Mouse (Mus musculus) R1 (cell line): Measurements from ENCODE around the gene Cfap57.
"Not testable (repeated sequence)": the region's sequence is repeated elsewhere in the genome, so short reads cannot be mapped to it uniquely, and the experiment has no call there.

Experiments
- DNase-seq: peaks from one replicate; pipeline ENCODE4 v3.0.0-alpha.2; 2018; ENCODE audit warnings: low read depth, low spot score

The Cfap57 gene

GRCm38 (mm10) chr4:118564062-118564925 lies 56.3 kb downstream of the Cfap57 start:
- DNase-seq, result no peak

GRCm38 (mm10) chr4:118553039-118553649 lies 67.4 kb downstream of the Cfap57 start:
- no peak for DNase-seq

DNA sequence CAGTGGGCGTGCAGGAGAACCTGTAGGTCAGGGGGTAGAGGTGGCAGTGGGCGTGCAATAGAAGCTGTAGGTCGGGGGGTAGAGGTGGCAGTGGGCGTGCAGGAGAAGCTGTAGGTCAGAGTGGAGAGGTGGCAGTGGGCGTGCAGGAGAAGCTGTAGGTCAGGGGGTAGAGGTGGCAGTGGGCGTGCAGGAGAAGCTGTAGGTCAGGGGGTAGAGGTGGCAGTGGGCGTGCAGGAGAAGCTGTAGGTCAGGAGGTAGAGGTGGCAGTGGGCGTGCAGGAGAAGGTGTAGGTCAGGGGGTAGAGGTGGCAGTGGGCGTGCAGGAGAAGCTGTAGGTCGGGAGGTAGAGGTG lies 72.5 kb downstream of the Cfap57 start:
- not testable (repeated sequence) for DNase-seq

DNA sequence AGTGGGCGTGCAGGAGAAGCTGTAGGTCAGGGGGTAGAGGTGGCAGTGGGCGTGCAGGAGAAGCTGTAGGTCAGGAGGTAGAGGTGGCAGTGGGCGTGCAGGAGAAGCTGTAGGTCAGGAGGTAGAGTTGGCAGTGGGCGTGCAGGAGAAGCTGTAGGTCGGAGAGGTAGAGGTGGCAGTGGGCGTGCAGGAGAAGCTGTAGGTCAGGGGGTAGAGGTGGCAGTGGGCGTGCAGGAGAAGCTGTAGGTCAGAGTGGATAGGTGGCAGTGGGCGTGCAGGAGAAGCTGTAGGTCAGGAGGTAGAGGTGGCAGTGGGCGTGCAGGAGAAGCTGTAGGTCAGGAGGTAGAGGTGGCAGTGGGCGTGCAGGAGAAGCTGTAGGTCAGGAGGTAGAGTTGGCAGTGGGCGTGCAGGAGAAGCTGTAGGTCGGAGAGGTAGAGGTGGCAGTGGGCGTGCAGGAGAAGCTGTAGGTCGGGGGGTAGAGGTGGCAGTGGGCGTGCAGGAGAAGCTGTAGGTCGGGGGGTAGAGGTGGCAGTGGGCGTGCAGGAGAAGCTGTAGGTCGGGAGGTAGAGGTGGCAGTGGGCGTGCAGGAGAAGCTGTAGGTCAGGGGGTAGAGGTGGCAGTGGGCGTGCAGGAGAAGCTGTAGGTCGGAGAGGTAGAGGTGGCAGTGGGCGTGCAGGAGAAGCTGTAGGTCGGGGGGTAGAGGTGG lies 73.0 kb downstream of the Cfap57 start:
- not testable (repeated sequence) for DNase-seq

DNA sequence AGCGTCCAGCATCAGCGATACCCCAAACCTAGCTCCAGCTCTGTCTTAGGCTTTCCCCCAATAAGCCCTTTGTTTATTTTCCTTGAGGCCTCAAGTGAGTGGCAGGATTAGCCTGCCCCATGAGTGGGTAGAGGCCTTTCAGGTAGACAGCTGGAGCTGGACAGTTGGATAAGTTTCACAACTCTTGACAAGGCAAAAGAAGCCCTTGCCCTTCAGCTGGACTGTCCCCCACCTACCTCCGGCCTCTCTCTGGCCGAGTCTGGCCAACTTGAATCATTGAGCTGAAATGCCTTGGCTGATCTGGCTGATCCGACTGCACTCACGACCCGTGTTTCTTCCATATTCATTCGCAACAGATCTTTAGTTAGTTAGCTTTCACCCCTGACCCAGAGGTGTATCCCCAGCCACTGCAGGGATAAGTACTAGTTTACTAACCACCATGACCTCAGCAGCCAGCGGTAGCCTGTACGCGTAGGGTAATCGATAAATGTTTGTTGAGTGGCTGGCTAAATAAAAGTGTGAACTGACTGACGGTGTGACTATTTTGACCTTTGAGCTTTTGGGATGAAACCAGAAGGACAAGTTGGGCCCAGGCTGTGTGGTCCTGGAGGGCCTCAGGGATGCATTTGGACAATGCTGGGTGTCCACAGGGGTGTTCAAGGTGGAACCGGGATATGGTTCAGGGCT lies 76.0 kb downstream of the Cfap57 start:
- DNase-seq, result no peak

DNA sequence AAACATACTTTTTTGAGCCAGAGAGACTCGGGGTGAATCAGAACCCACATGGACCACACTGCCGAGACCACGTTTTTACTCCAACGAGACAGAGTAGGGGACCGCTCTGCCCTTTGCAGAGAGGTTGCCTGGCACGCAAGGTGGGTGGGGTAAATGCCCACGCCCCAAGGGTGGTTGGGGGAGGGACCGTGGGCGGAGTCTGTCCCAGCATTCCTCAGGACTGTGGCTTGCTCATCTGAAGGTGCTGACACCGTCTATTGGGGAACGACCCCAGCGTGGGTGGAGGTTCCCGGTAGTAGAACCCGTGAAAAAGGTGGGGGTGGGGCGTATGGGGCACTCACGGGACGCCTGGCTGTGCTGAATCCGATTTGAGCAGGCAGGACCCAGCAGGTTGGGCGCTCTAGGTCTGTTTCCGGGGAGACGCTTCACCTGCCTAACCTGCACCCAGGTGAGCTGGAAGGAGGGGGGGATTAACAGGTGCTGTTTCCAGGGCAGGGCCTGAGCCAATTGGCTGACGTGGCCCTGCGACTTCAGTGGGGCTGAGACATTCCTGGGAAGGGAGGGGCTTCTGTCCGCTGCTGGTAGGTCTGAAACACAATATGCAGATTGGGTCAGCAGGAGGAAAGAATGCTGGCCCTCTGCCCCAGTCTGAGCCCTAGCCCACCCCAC lies 76.9 kb downstream of the Cfap57 start, which contains the start of gene Tmem125:
Gene Tmem125 (minus strand): TSS at position 453 of the 669 bp plus-strand sequence.
- peak; percentile 86 for DNase-seq

- peak; percentile 74 for DNase-seq
Observed at GRCm38 (mm10) chr4:118543158-118543530, 77.4 kb downstream of the Cfap57 start.

GRCm38 (mm10) chr4:118542510-118543157 lies 77.9 kb downstream of the Cfap57 start:
- DNase-seq, result peak; percentile 66

GRCm38 (mm10) chr4:118539904-118540303 lies 80.7 kb downstream of the Cfap57 start:
- DNase-seq, result peak; percentile 87

- DNase-seq, result no peak
Observed at GRCm38 (mm10) chr4:118537801-118538200, 82.8 kb downstream of the Cfap57 start.

DNA sequence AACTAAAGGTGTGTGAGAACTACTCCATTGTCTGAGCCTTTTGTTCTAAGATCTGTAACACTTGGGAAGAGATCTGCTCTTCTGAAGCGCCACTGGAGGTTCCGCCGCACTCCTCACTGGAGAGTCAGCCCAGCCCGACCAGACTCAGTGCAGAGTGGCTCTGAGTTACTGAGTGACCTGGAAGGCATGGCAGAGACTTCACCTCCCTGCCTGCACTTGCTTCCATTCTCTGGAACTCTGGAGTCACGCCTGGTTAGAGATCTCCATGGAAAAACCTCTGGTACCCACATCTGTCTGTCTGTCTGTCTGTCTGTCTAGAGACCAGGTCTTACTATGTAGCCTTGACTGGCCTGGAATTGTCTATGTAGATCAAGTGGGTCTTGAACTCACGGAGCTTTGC lies 85.0 kb downstream of the Cfap57 start:
- DNase-seq, result peak; percentile 23

DNA sequence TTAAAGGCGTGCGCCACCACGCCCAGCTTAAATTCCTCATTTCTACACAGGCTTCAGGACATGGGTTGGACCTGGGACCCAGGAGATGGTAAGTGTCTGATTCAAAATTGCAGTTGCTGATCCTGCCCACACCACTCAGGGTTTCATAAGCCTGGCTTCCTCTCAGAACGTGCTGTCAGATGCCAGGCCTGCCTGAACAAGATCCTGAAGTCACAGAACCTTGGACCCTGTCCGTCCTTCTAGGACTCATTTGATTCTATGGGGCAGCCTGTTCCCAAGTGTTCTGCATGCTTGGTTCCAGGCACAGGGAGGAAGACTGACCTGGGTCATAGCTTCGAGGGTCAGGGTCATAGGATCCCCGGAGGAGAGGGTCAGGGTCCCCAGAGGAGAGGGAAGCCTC lies 87.0 kb downstream of the Cfap57 start:
- no peak for DNase-seq

DNA sequence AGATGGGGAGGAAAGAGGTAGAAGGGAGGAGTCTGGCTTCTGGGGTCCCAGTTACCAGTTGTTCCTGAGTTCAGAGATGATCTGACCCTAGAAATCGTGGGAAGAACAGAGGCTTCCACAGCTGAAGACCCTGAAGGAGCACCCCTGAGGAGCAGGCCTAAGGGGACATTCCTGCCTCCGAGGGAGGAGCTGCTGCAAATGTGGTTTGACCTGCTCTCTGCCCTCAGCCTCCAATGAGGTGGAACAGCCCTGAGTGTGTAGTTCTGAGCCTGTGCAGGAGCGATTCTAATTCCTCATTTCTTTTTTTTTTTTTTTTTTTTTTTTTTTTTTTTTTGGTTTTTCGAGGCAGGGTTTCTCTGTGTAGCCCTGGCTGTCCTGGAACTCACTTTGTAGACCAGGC lies 87.4 kb downstream of the Cfap57 start:
- DNase-seq, result no peak

DNA sequence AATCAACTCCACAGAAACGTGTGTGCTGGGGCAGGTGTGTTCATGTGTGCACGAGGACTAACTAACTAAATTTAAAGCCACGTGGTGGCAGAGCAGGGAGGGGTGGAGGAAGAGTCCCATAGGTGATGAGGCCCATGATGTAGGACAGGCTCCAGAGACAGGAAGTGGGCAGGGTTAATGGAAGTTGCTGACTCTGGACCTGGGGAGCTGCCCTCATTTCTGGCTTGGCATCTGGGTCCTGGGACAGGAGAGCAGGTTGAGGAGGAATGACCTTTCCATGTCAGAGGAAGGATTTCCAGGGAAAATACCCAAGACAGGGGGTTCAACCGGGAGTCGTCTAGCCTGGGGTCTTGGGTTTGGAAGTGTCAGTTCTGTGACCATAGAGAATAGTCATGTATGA lies 87.9 kb downstream of the Cfap57 start:
- DNase-seq, result no peak

GRCm38 (mm10) chr4:118527720-118528119 lies 92.9 kb downstream of the Cfap57 start:
- DNase-seq, result no peak

GRCm38 (mm10) chr4:118527335-118527681 lies 93.3 kb downstream of the Cfap57 start:
- no peak for DNase-seq

- peak; percentile 53 for DNase-seq
Observed at GRCm38 (mm10) chr4:118526408-118527334, 93.9 kb downstream of the Cfap57 start, which contains the start of gene 2610528J11Rik. TSS of gene 2610528J11Rik (plus strand) at chr4:118526999.

DNA sequence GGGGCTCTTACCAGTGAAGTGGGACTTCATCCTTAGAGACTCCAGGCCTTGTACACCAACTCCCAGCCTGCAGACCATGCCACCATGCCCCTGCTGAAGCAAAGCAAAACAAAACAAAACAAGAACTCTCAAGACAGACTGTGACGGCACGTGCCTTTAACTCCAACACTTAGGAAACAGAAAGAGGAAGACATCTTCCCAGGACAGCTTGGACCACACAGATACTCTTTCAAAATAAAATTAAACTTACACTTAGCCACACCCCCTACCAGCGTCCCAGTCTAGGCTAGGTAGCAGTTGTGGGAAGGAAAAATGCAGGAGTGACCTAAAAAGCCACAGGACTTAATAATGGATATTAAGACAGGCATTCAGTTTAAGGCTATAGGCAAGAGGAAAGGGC lies 94.8 kb downstream of the Cfap57 start:
- no peak for DNase-seq

DNA sequence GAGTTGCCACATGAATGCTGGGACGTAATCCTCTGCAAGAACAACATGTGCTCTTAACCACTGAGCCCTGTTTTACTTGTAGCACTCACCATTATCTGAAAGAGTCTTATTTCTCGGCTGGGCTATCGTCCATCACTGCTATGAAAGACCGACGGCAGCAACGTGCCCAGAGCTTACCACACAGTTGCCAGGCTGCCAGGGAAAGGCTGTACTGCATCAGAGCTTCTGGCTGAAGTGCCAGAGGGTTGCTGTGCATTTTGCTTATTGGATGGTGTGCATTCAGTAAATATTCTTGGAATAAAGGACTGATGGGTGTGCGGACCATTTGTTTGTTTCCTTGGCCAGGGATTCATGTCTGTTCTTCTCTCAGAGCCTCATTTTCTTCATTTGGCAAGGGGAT lies 96.6 kb downstream of the Cfap57 start:
- no peak for DNase-seq

- no peak for DNase-seq
Observed at GRCm38 (mm10) chr4:118522248-118522647, 98.3 kb downstream of the Cfap57 start.
